Mouse (Mus musculus): Measurements from ENCODE around the gene Plpp3. TPM values are rescaled to one million over a fixed set of nuclear protein-coding genes. Genes with fewer than 3 reads are reported as not detected.

Gene Plpp3
- polyA plus RNA-seq, 1 experiment from 2014 or later = 48.3 TPM

GRCm38 (mm10) chr4:105248161-105248560 lies 91.0 kb downstream of the Plpp3 start:
- Histone ChIP-seq H3K36me3 (ENCODE audit: control insufficient read depth, insufficient read depth, low read length) (no peaks in the 10 kb centered on the region), H3K9ac (ENCODE audit: low read length) (no peak overlapping the region), H3K9me3 (ENCODE audit: control insufficient read depth, low read length) (no peaks in the 10 kb centered on the region), H3K4me1 (ENCODE audit: control insufficient read depth, insufficient read depth, low read length) (peaks cover 5% of the 10 kb centered on the region), H3K27me3 (ENCODE audit: control insufficient read depth, insufficient read depth, low read length) (no peaks in the 10 kb centered on the region), H3K4me2 (ENCODE audit: low read depth) (no peak overlapping the region), H3K4me3 (ENCODE audit: low read depth, low read length) (no peak overlapping the region), H3K27ac (ENCODE audit: low read depth, low read length) (no peak overlapping the region)
- 86% methylated on average over 1 of the region's 1 CpGs for WGBS
- DNase-seq (ENCODE audit: low spot score) (no peak), ATAC-seq (ENCODE audit: insufficient read depth, low FRiP score, low TSS enrichment) (no peak)

- Histone ChIP-seq H3K9me3 (ENCODE audit: control insufficient read depth, low read length) (no peaks in the 10 kb centered on the region), H3K4me3 (ENCODE audit: low read depth, low read length) (no peak overlapping the region), H3K36me3 (ENCODE audit: control insufficient read depth, insufficient read depth, low read length) (no peaks in the 10 kb centered on the region), H3K4me1 (ENCODE audit: control insufficient read depth, insufficient read depth, low read length) (peaks cover 5% of the 10 kb centered on the region), H3K9ac (ENCODE audit: low read length) (no peak overlapping the region), H3K4me2 (ENCODE audit: low read depth) (no peak overlapping the region), H3K27me3 (ENCODE audit: control insufficient read depth, insufficient read depth, low read length) (no peaks in the 10 kb centered on the region), H3K27ac (ENCODE audit: low read depth, low read length) (no peak overlapping the region)
- 91% methylated on average over 4 of the region's 4 CpGs for whole genome bisulfite sequencing
- ATAC-seq (ENCODE audit: insufficient read depth, low FRiP score, low TSS enrichment) = no peak
- DNase-seq (ENCODE audit: low spot score) = no peak
These were observed 92.1 kb downstream of the Plpp3 start for GRCm38 (mm10) chr4:105249283-105249682.

GRCm38 (mm10) chr4:105250946-105251345 lies 93.8 kb downstream of the Plpp3 start:
- Histone ChIP-seq H3K36me3 (ENCODE audit: control insufficient read depth, insufficient read depth, low read length) (no peaks in the 10 kb centered on the region), H3K27me3 (ENCODE audit: control insufficient read depth, insufficient read depth, low read length) (no peaks in the 10 kb centered on the region), H3K4me3 (ENCODE audit: low read depth, low read length) (no peak overlapping the region), H3K9ac (ENCODE audit: low read length) (no peak overlapping the region), H3K9me3 (ENCODE audit: control insufficient read depth, low read length) (no peaks in the 10 kb centered on the region), H3K4me1 (ENCODE audit: control insufficient read depth, insufficient read depth, low read length) (no peaks in the 10 kb centered on the region), H3K4me2 (ENCODE audit: low read depth) (no peak overlapping the region), H3K27ac (ENCODE audit: low read depth, low read length) (no peak overlapping the region)
- WGBS = 85% methylated on average over 3 of the region's 3 CpGs
- ATAC-seq (ENCODE audit: insufficient read depth, low FRiP score, low TSS enrichment) (no peak), DNase-seq (ENCODE audit: low spot score) (no peak)

- Histone ChIP-seq H3K36me3 (ENCODE audit: control insufficient read depth, insufficient read depth, low read length) (no peaks in the 10 kb centered on the region), H3K4me3 (ENCODE audit: low read depth, low read length) (no peak overlapping the region), H3K9ac (ENCODE audit: low read length) (no peak overlapping the region), H3K4me2 (ENCODE audit: low read depth) (no peak overlapping the region), H3K9me3 (ENCODE audit: control insufficient read depth, low read length) (no peaks in the 10 kb centered on the region), H3K4me1 (ENCODE audit: control insufficient read depth, insufficient read depth, low read length) (no peaks in the 10 kb centered on the region), H3K27ac (ENCODE audit: low read depth, low read length) (no peak overlapping the region), H3K27me3 (ENCODE audit: control insufficient read depth, insufficient read depth, low read length) (no peaks in the 10 kb centered on the region)
- no peak for ATAC-seq (ENCODE audit: insufficient read depth, low FRiP score, low TSS enrichment)
- no peak for DNase-seq (ENCODE audit: low spot score)
- WGBS = 75% methylated on average over 3 of the region's 3 CpGs
These were observed 94.9 kb downstream of the Plpp3 start for GRCm38 (mm10) chr4:105252044-105252443.

- 64% methylated on average over 5 of the region's 5 CpGs for WGBS
- Histone ChIP-seq H3K27me3 (ENCODE audit: control insufficient read depth, insufficient read depth, low read length) (no peaks in the 10 kb centered on the region), H3K4me3 (ENCODE audit: low read depth, low read length) (no peak overlapping the region), H3K4me2 (ENCODE audit: low read depth) (no peak overlapping the region), H3K36me3 (ENCODE audit: control insufficient read depth, insufficient read depth, low read length) (no peaks in the 10 kb centered on the region), H3K9me3 (ENCODE audit: control insufficient read depth, low read length) (no peaks in the 10 kb centered on the region), H3K9ac (ENCODE audit: low read length) (no peak overlapping the region), H3K4me1 (ENCODE audit: control insufficient read depth, insufficient read depth, low read length) (no peaks in the 10 kb centered on the region), H3K27ac (ENCODE audit: low read depth, low read length) (no peak overlapping the region)
- no peak for ATAC-seq (ENCODE audit: insufficient read depth, low FRiP score, low TSS enrichment)
- no peak for DNase-seq (ENCODE audit: low spot score)
These were observed 95.5 kb downstream of the Plpp3 start for GRCm38 (mm10) chr4:105252571-105253200.

GRCm38 (mm10) chr4:105253453-105254341 lies 96.5 kb downstream of the Plpp3 start:
- Histone ChIP-seq H3K9me3 (ENCODE audit: control insufficient read depth, low read length) (no peaks in the 10 kb centered on the region), H3K27ac (ENCODE audit: low read depth, low read length) (no peak overlapping the region), H3K9ac (ENCODE audit: low read length) (no peak overlapping the region), H3K36me3 (ENCODE audit: control insufficient read depth, insufficient read depth, low read length) (no peaks in the 10 kb centered on the region), H3K27me3 (ENCODE audit: control insufficient read depth, insufficient read depth, low read length) (no peaks in the 10 kb centered on the region), H3K4me3 (ENCODE audit: low read depth, low read length) (no peak overlapping the region), H3K4me1 (ENCODE audit: control insufficient read depth, insufficient read depth, low read length) (no peaks in the 10 kb centered on the region), H3K4me2 (ENCODE audit: low read depth) (no peak overlapping the region)
- 78% methylated on average over 6 of the region's 6 CpGs for WGBS
- no peak for DNase-seq (ENCODE audit: low spot score)
- ATAC-seq (ENCODE audit: insufficient read depth, low FRiP score, low TSS enrichment) = no peak

- Histone ChIP-seq H3K9me3 (ENCODE audit: control insufficient read depth, low read length) (no peaks in the 10 kb centered on the region), H3K9ac (ENCODE audit: low read length) (no peak overlapping the region), H3K36me3 (ENCODE audit: control insufficient read depth, insufficient read depth, low read length) (no peaks in the 10 kb centered on the region), H3K4me2 (ENCODE audit: low read depth) (no peak overlapping the region), H3K27me3 (ENCODE audit: control insufficient read depth, insufficient read depth, low read length) (no peaks in the 10 kb centered on the region), H3K27ac (ENCODE audit: low read depth, low read length) (no peak overlapping the region), H3K4me3 (ENCODE audit: low read depth, low read length) (no peak overlapping the region), H3K4me1 (ENCODE audit: control insufficient read depth, insufficient read depth, low read length) (no peaks in the 10 kb centered on the region)
- ATAC-seq (ENCODE audit: insufficient read depth, low FRiP score, low TSS enrichment) (no peak), DNase-seq (ENCODE audit: low spot score) (no peak)
- WGBS = 89% methylated on average over 4 of the region's 4 CpGs
These were observed 97.2 kb downstream of the Plpp3 start for GRCm38 (mm10) chr4:105254365-105254764.

- H3K4me1 ChIP-seq (ENCODE audit: control insufficient read depth, insufficient read depth, low read length) = no peaks in the 10 kb centered on the region
- H3K27me3 ChIP-seq (ENCODE audit: control insufficient read depth, insufficient read depth, low read length) = no peaks in the 10 kb centered on the region
- DNase-seq (ENCODE audit: low spot score) = no peak
- no peaks in the 10 kb centered on the region for H3K9me3 ChIP-seq (ENCODE audit: control insufficient read depth, low read length)
- 80% methylated on average over 3 of the region's 3 CpGs for WGBS
- no peak for ATAC-seq (ENCODE audit: insufficient read depth, low FRiP score, low TSS enrichment)
- H3K9ac ChIP-seq (ENCODE audit: low read length) = no peak overlapping the region
- H3K4me2 ChIP-seq (ENCODE audit: low read depth) = no peak overlapping the region
- no peaks in the 10 kb centered on the region for H3K36me3 ChIP-seq (ENCODE audit: control insufficient read depth, insufficient read depth, low read length)
- no peak overlapping the region for H3K27ac ChIP-seq (ENCODE audit: low read depth, low read length)
- no peak overlapping the region for H3K4me3 ChIP-seq (ENCODE audit: low read depth, low read length)
These were observed 98.0 kb downstream of the Plpp3 start for GRCm38 (mm10) chr4:105255185-105255584.
